Mouse (Mus musculus) neural tube, embryonic 15.5 days (tissue): ENCODE measurements around the gene Tgm1. TPM values are rescaled to one million over a fixed set of nuclear protein-coding genes. Genes with fewer than 3 reads are reported as not detected.

Experiments used
- ATAC-seq: fragments of 200-750 bp; cut with Nextera tagmentation; 2 replicates; pipeline ENCODE4 v1.8.0; 2017; ENCODE audit warnings: mild to moderate bottlenecking, moderate TSS enrichment, moderate library complexity; ENCODE audit not compliant: low FRiP score
- H3K27ac ChIP-seq: fragments of 300-500 bp; sonication (generic); replicated peaks from 2 replicates; pipeline ENCODE4 v1.5.1; 2015; ENCODE audit warnings: mild to moderate bottlenecking, inconsistent platforms
- H3K27me3 ChIP-seq: fragments of 300-500 bp; sonication (generic); replicated peaks from 2 replicates; pipeline ENCODE4 v1.6.1; 2015; ENCODE audit warnings: inconsistent platforms
- H3K36me3 ChIP-seq: fragments of 300-500 bp; sonication (generic); 2 replicates; pipeline ENCODE4 v1.6.1; 2015; ENCODE audit warnings: inconsistent platforms
- H3K4me1 ChIP-seq: fragments of 300-500 bp; sonication (generic); 2 replicates; pipeline ENCODE4 v1.6.1; 2015; ENCODE audit warnings: inconsistent platforms
- H3K4me2 ChIP-seq: fragments of 300-500 bp; sonication (generic); 2 replicates; pipeline ENCODE4 v1.6.1; 2015; ENCODE audit warnings: inconsistent platforms, mild to moderate bottlenecking, moderate library complexity
- H3K4me3 ChIP-seq: fragments of 300-500 bp; sonication (generic); replicated peaks from 2 replicates; pipeline ENCODE4 v1.5.1; 2015; ENCODE audit warnings: mild to moderate bottlenecking, inconsistent platforms
- H3K9ac ChIP-seq: fragments of 300-500 bp; sonication (generic); replicated peaks from 2 replicates; pipeline ENCODE4 v1.6.1; 2015; ENCODE audit warnings: mild to moderate bottlenecking, inconsistent platforms
- H3K9me3 ChIP-seq: fragments of 300-500 bp; sonication (generic); replicated peaks from 2 replicates; pipeline ENCODE4 v1.6.1; 2016; ENCODE audit warnings: inconsistent platforms
- WGBS: fragments of 180-500 bp; shearing (Covaris S2); methylation state at CpG from one replicate; pipeline ENCODE4 v1.1.7; 2015; ENCODE audit warnings: mixed read lengths; 5-methylcytosine and 5-hydroxymethylcytosine counted together
- polyA plus RNA-seq: library from polyadenylated mRNA; unstranded; fragments of >200 nt; fragmentation: Nextera tagmentation; extraction: Ambion mirVana; gene quantifications from 2 replicates; pipeline ENCODE4 v1.2.1, GENCODE M21; 2015

Gene Tgm1
- polyA plus RNA-seq, 1 experiment from 2014 or later, result 0.31 TPM

GRCm38 (mm10) chr14:55722438-55722945 is 8.8 kb upstream of the Tgm1 start:
- 47% methylated on average over 8 of the region's 8 CpGs for WGBS
- Histone ChIP-seq H3K4me1 (peaks cover 16% of the 10 kb centered on the region), H3K4me3 (peak overlapping the region; percentile 92), H3K4me2 (peak overlapping the region; percentile 79), H3K36me3 (peaks cover 19% of the 10 kb centered on the region), H3K27me3 (no peaks in the 10 kb centered on the region), H3K9ac (no peak overlapping the region), H3K9me3 (no peaks in the 10 kb centered on the region), H3K27ac (peak overlapping the region; percentile 88; the same call in 1 of the 2 replicates)
- ATAC-seq, result peak; percentile 9; the same call in 1 of the 2 replicates

GRCm38 (mm10) chr14:55721700-55722437 is 8.1 kb upstream of the Tgm1 start, which contains the start of gene Rabggta:
TSS of gene Rabggta (minus strand) at chr14:55722263.
- peak within 1 kb of the TSS; percentile 75 for H3K9ac ChIP-seq
- ATAC-seq, result peak; percentile 96
- peaks cover 25% of the 10 kb centered on the region for H3K36me3 ChIP-seq
- peak within 1 kb of the TSS; percentile 79 for H3K4me2 ChIP-seq
- peak within 1 kb of the TSS; percentile 88 for H3K27ac ChIP-seq
- H3K27me3 ChIP-seq, result no peaks in the 10 kb centered on the region
- H3K9me3 ChIP-seq, result no peaks in the 10 kb centered on the region
- H3K4me3 ChIP-seq, result peak within 1 kb of the TSS; percentile 92
- peaks cover 16% of the 10 kb centered on the region for H3K4me1 ChIP-seq
- WGBS, result under 1% methylated on average over 49 of the region's 50 CpGs

DNA sequence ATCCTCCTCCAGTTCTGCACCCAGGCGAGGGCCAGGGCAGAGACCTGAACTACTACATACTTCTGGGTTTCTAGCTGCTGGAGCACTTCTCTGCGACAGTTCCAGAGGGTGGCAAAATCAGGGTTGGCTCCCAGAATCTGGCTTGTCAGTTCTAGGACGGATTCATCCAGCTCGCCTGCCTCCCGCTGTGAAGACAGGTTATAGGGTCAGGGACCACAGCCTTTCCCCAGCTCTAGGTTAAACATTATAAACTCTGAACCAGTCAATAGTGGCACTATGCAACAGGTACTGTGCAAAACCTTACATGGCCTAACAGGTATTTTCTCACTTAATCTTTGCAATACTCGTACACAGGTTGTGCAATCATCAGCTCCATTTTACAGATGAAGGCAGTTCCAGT is 7.3 kb upstream of the Tgm1 start:
- Histone ChIP-seq H3K36me3 (peaks cover 33% of the 10 kb centered on the region), H3K27ac (peak overlapping the region; percentile 88; the same call in 1 of the 2 replicates), H3K9ac (peak overlapping the region; percentile 75), H3K9me3 (no peaks in the 10 kb centered on the region), H3K4me3 (peak overlapping the region; percentile 92), H3K27me3 (no peaks in the 10 kb centered on the region), H3K4me2 (peak overlapping the region; percentile 79), H3K4me1 (peaks cover 16% of the 10 kb centered on the region)
- WGBS, result 74% methylated on average over 6 of the region's 6 CpGs
- ATAC-seq, result no peak

- Histone ChIP-seq H3K9ac (peak overlapping the region; percentile 75; the same call in 1 of the 2 replicates), H3K4me1 (peaks cover 16% of the 10 kb centered on the region), H3K27ac (no peak overlapping the region), H3K27me3 (no peaks in the 10 kb centered on the region), H3K4me2 (peak overlapping the region; percentile 79), H3K9me3 (no peaks in the 10 kb centered on the region), H3K36me3 (peaks cover 34% of the 10 kb centered on the region), H3K4me3 (peak overlapping the region; percentile 92; the same call in 1 of the 2 replicates)
- no peak for ATAC-seq
- 94% methylated on average over 12 of the region's 12 CpGs for WGBS
These were observed 6.9 kb upstream of the Tgm1 start for GRCm38 (mm10) chr14:55720666-55721065.

- no peak overlapping the region for H3K4me3 ChIP-seq
- WGBS, result 92% methylated on average over 6 of the region's 6 CpGs
- no peak overlapping the region for H3K4me2 ChIP-seq
- H3K27ac ChIP-seq, result no peak overlapping the region
- peaks cover 34% of the 10 kb centered on the region for H3K36me3 ChIP-seq
- no peak for ATAC-seq
- H3K27me3 ChIP-seq, result no peaks in the 10 kb centered on the region
- peaks cover 16% of the 10 kb centered on the region for H3K4me1 ChIP-seq
- H3K9ac ChIP-seq, result no peak overlapping the region
- H3K9me3 ChIP-seq, result no peaks in the 10 kb centered on the region
These were observed 6.0 kb upstream of the Tgm1 start for GRCm38 (mm10) chr14:55719737-55720136.

- H3K9me3 ChIP-seq, result no peaks in the 10 kb centered on the region
- no peak overlapping the region for H3K27ac ChIP-seq
- no peak overlapping the region for H3K4me3 ChIP-seq
- H3K9ac ChIP-seq, result no peak overlapping the region
- no peak overlapping the region for H3K4me2 ChIP-seq
- H3K4me1 ChIP-seq, result peaks cover 12% of the 10 kb centered on the region
- H3K36me3 ChIP-seq, result peaks cover 34% of the 10 kb centered on the region
- WGBS, result 86% methylated on average over 8 of the region's 8 CpGs
- H3K27me3 ChIP-seq, result peaks cover 24% of the 10 kb centered on the region
- ATAC-seq, result no peak
These were observed 3.2 kb upstream of the Tgm1 start for GRCm38 (mm10) chr14:55716884-55717283.

- Histone ChIP-seq H3K4me1 (peaks cover 8% of the 10 kb centered on the region), H3K27me3 (peaks cover 28% of the 10 kb centered on the region), H3K4me3 (no peak overlapping the region), H3K4me2 (no peak overlapping the region), H3K36me3 (peaks cover 34% of the 10 kb centered on the region), H3K9me3 (no peaks in the 10 kb centered on the region), H3K27ac (no peak overlapping the region), H3K9ac (no peak overlapping the region)
- WGBS, result 93% methylated on average over 6 of the region's 6 CpGs
- no peak for ATAC-seq
These were observed 2.5 kb upstream of the Tgm1 start for GRCm38 (mm10) chr14:55716271-55716670.

DNA sequence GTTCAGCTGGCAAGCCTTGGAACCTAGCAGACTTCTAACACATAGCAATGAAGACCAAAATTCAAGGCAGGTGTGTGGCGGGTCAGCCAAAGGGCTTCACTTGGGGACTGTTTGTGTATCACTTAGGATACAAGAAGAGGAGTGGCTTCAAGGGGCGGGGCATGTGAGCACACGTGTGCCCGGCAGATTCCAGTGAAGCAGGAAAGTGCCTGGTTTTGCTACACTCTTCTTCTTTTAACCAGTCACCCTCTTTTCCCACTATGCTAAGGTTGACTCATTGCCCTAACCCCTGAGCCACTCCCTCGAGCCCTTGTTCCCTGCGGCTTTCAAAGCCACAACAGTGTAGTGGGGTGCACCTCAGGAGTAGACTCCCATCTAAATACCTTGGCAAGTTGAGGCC is 1.2 kb upstream of the Tgm1 start:
- no peak overlapping the region for H3K9ac ChIP-seq
- no peak for ATAC-seq
- WGBS, result 47% methylated on average over 6 of the region's 6 CpGs
- peaks cover 28% of the 10 kb centered on the region for H3K36me3 ChIP-seq
- no peak overlapping the region for H3K4me3 ChIP-seq
- no peaks in the 10 kb centered on the region for H3K9me3 ChIP-seq
- H3K27me3 ChIP-seq, result peaks cover 28% of the 10 kb centered on the region
- no peak overlapping the region for H3K27ac ChIP-seq
- no peaks in the 10 kb centered on the region for H3K4me1 ChIP-seq
- no peak overlapping the region for H3K4me2 ChIP-seq

GRCm38 (mm10) chr14:55713007-55713728 is 558 bp downstream of the Tgm1 start:
- H3K9me3 ChIP-seq, result no peaks in the 10 kb centered on the region
- no peaks in the 10 kb centered on the region for H3K4me1 ChIP-seq
- H3K4me2 ChIP-seq, result peak overlapping the region; percentile 33
- H3K27me3 ChIP-seq, result peaks cover 28% of the 10 kb centered on the region
- H3K9ac ChIP-seq, result no peak overlapping the region
- H3K4me3 ChIP-seq, result no peak overlapping the region
- 15% methylated on average over 25 of the region's 25 CpGs for WGBS
- H3K27ac ChIP-seq, result no peak overlapping the region
- ATAC-seq, result no peak
- peaks cover 20% of the 10 kb centered on the region for H3K36me3 ChIP-seq

- H3K4me3 ChIP-seq, result no peak overlapping the region
- ATAC-seq, result no peak
- 83% methylated on average over 7 of the region's 7 CpGs for WGBS
- H3K4me1 ChIP-seq, result no peaks in the 10 kb centered on the region
- no peak overlapping the region for H3K9ac ChIP-seq
- H3K27ac ChIP-seq, result no peak overlapping the region
- H3K36me3 ChIP-seq, result peaks cover 8% of the 10 kb centered on the region
- H3K27me3 ChIP-seq, result peaks cover 28% of the 10 kb centered on the region
- no peaks in the 10 kb centered on the region for H3K9me3 ChIP-seq
- no peak overlapping the region for H3K4me2 ChIP-seq
These were observed 1.9 kb downstream of the Tgm1 start for GRCm38 (mm10) chr14:55711786-55712185.

GRCm38 (mm10) chr14:55709509-55709908 is 4.2 kb downstream of the Tgm1 start:
- H3K4me3 ChIP-seq, result no peak overlapping the region
- no peak overlapping the region for H3K9ac ChIP-seq
- H3K9me3 ChIP-seq, result no peaks in the 10 kb centered on the region
- no peaks in the 10 kb centered on the region for H3K36me3 ChIP-seq
- peaks cover 28% of the 10 kb centered on the region for H3K27me3 ChIP-seq
- ATAC-seq, result no peak
- no peak overlapping the region for H3K4me2 ChIP-seq
- no peak overlapping the region for H3K27ac ChIP-seq
- no peaks in the 10 kb centered on the region for H3K4me1 ChIP-seq
- 91% methylated on average over 4 of the region's 4 CpGs for WGBS
